Mouse (Mus musculus): ENCODE measurements around the gene Ankef1.

The Ankef1 gene

GRCm38 (mm10) chr2:136501651-136502050 lies at the start of gene Ankef1:
Gene Ankef1, plus strand, starts transcription at chr2:136501910.
- no peak for DNase-seq

- no peak for DNase-seq
Observed at GRCm38 (mm10) chr2:136456468-136456867, 45.2 kb upstream of the Ankef1 start.

GRCm38 (mm10) chr2:136456875-136457274 lies 44.8 kb upstream of the Ankef1 start:
- no peak for DNase-seq

- no peak for DNase-seq
Observed at GRCm38 (mm10) chr2:136477656-136478055, 24.1 kb upstream of the Ankef1 start.

- no peak for DNase-seq
Observed at GRCm38 (mm10) chr2:136482269-136482668, 19.4 kb upstream of the Ankef1 start.

GRCm38 (mm10) chr2:136483058-136483457 lies 18.7 kb upstream of the Ankef1 start:
- no peak for DNase-seq

GRCm38 (mm10) chr2:136484955-136485354 lies 16.8 kb upstream of the Ankef1 start:
- no peak for DNase-seq

- no peak for DNase-seq
Observed at GRCm38 (mm10) chr2:136485401-136485800, 16.3 kb upstream of the Ankef1 start.

- DNase-seq: peak; percentile 57
Observed at GRCm38 (mm10) chr2:136485815-136486619, 15.7 kb upstream of the Ankef1 start.

- no peak for DNase-seq
Observed at GRCm38 (mm10) chr2:136486986-136487385, 14.7 kb upstream of the Ankef1 start.

- DNase-seq: no peak
Observed at GRCm38 (mm10) chr2:136511073-136511472, 9.4 kb downstream of the Ankef1 start.

- no peak for DNase-seq
Observed at GRCm38 (mm10) chr2:136511756-136512155, 10.0 kb downstream of the Ankef1 start.

- no peak for DNase-seq
Observed at GRCm38 (mm10) chr2:136512802-136513201, 11.1 kb downstream of the Ankef1 start.

GRCm38 (mm10) chr2:136513806-136514205 lies 12.1 kb downstream of the Ankef1 start:
- no peak for DNase-seq

GRCm38 (mm10) chr2:136515501-136515900 lies 13.8 kb downstream of the Ankef1 start:
- no peak for DNase-seq

- DNase-seq: no peak
Observed at GRCm38 (mm10) chr2:136528937-136529336, 27.2 kb downstream of the Ankef1 start.

GRCm38 (mm10) chr2:136532033-136532432 lies 30.3 kb downstream of the Ankef1 start:
- DNase-seq: peak; percentile 67

- no peak for DNase-seq
Observed at GRCm38 (mm10) chr2:136558020-136558419, 56.3 kb downstream of the Ankef1 start.

- no peak for DNase-seq
Observed at GRCm38 (mm10) chr2:136562336-136562735, 60.6 kb downstream of the Ankef1 start.

GRCm38 (mm10) chr2:136570856-136571255 lies 69.1 kb downstream of the Ankef1 start:
- no peak for DNase-seq

- DNase-seq: no peak
Observed at GRCm38 (mm10) chr2:136582762-136583161, 81.1 kb downstream of the Ankef1 start.

GRCm38 (mm10) chr2:136588811-136589210 lies 87.1 kb downstream of the Ankef1 start:
- DNase-seq: no peak

- DNase-seq: peak; percentile 35
Observed at GRCm38 (mm10) chr2:136596451-136596850, 94.7 kb downstream of the Ankef1 start.

GRCm38 (mm10) chr2:136598743-136599142 lies 97.0 kb downstream of the Ankef1 start:
- DNase-seq: no peak

- DNase-seq: no peak
Observed at GRCm38 (mm10) chr2:136600651-136601170, 99.0 kb downstream of the Ankef1 start.
